Mouse (Mus musculus): Measurements from ENCODE around the gene Ccdc33.
A peak's percentile ranks its signal among the peaks of the same experiment; 100 is the strongest.

Ccdc33 gene

DNA sequence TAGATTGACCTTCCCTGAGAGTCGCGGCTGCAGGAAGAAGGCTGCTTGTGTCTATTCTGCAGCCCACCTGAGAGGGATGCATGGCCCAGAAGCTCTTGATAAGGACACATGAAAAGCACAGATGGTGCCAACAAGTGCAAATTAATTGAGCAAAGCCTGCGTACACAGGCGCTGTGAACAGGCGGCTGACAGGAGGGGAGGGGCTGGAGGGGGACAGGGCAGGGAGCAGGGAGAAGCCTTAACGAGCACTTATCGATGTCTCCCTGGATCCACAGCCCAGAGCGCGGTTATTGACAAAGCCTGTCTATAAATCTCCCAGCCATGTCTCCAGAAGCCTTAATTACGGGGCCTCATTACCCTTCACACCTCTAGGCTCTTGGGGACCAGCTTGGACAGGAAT is 73.8 kb downstream of the Ccdc33 start:
- DNase-seq, result no peak

- no peak for DNase-seq
These were observed 75.1 kb downstream of the Ccdc33 start for GRCm38 (mm10) chr9:58043496-58044017.

DNA sequence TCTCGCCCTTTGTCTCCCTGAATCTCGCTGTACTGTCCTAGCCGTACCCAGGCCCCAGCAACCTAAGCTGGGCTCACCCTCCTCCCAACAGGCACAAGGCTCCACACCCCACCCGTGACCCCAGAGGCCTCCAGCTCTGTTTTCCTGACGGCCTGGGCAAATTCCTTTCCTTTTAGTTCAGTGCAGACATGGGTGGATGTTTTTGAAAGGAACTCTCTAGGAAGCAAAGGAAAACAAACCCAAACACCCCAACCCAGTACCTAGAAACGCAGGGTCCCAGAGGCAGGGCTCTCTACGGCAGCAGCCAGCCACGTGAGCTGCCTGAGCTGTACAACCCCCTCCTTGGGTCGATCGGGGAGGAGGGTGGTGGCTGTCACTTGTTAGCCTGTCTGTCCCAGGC is 76.2 kb downstream of the Ccdc33 start:
- DNase-seq, result no peak

DNA sequence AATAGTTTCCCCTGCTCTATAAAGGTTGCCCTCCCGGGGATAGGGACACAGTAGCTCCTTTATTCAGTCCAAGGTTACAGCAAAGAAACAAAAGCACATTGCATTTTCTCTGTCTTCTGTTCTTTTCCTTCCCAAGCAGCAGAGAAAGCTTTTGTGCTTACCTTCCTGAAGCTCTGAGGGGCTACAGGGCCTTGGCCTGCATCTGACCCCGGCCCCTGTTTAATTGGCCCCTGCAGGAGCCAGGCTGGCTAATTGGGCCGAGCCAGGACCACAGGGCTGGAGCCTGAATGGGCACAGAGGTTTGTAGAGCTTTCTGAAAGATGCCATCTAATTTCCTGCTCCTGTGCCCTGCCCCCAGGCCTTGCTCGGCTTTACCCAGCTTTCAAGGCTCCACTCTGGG is 77.6 kb downstream of the Ccdc33 start:
- DNase-seq, result no peak

GRCm38 (mm10) chr9:58038500-58039168 is 80.0 kb downstream of the Ccdc33 start:
- peak; percentile 57 to 62 for DNase-seq

GRCm38 (mm10) chr9:58036961-58037360 is 81.7 kb downstream of the Ccdc33 start:
- no peak for DNase-seq

DNA sequence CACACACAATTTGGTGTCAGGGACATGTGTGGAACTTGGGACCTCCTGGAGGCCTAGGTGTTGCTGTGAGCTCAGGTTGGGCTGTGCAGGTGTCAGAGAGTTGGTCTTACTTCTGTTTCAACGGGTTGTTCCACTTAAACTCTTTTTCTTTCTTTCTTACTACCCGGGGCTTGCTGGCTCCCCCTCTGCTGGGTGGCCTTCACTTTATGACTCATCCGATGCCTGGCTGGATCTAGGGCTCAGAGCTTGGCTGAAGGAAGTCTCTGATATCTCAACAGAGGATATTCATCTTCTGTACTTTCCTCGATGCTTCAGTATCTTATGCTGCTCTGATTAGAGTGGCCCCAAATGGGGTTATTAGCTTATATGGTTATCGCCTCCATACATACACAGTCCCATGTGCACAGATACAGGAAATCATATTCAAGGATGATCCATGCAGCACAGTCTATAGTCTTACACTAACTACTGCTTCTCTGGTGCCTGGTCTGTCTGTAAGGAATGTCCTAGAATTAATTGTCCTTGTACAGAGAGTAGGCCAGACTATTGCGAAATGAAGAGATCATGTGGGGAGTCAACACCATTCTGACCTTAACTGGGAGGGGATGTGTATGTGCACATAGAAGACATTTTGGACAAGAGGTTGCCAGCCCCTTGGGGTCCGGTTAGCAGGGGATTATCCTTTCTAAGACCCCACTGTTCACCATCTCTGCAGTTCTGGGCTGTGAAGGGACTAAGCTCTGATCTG is 82.5 kb downstream of the Ccdc33 start:
- DNase-seq, result no peak

- DNase-seq, result no peak
These were observed 83.1 kb downstream of the Ccdc33 start for GRCm38 (mm10) chr9:58035519-58035918.

DNA sequence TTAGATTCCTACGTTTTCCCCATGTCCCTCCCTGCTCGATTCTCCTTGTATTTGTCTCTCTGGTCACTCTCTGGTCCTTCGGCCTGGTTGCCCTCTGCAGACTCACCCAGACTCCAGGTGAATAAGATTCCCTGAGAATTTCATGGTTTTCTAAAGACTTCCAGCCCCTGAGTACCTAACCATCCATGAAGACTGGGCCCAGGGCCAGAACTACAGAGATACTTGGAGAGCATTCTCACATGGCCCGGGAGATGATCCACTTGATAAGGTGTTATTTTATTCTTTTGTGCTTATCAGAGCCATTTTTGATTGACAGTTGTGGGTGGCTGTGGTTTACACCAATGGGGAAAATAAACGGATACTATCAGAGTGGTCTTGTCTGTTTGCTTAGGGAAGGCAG is 86.7 kb downstream of the Ccdc33 start:
- DNase-seq, result no peak

GRCm38 (mm10) chr9:58029635-58030034 is 89.0 kb downstream of the Ccdc33 start:
- DNase-seq, result no peak

GRCm38 (mm10) chr9:58028841-58029240 is 89.8 kb downstream of the Ccdc33 start:
- no peak for DNase-seq

DNA sequence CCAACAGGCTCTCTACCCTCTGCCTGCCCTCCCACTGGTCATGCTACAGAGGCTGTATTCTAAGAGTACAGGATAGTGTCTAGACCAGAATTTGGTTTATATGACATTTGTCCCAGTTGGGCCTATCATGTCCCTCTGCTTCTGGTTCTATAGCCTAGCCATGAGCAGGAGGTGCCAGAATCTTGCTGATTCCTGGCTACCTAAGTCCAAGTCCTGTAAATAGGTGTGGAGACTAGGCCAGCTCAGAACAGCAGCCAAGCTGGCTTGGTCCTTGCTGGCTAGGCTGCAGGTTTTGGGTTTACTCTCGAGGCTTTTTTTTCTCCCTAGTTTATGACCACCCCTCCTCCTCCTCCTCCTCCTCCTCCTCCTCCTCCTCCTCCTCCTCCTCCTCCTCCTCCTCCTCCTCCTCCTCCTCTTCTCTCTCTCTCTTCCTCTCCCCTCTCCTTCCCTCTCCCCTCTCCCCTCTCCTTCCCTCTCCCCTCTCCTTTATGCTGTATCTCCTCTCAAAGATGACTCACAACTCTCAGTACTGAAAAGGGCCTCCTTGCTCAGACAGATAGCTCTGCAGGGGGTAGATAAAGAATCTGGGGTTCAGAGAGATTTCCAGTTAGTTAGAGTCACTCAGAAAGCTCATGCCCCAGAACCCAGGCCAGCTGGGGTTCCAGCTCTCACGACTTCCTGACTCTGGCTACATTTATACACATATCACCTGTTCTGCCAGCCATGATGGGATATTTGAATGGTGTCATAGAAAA is 91.0 kb downstream of the Ccdc33 start:
- no peak for DNase-seq

GRCm38 (mm10) chr9:58025995-58026394 is 92.6 kb downstream of the Ccdc33 start:
- no peak for DNase-seq

DNA sequence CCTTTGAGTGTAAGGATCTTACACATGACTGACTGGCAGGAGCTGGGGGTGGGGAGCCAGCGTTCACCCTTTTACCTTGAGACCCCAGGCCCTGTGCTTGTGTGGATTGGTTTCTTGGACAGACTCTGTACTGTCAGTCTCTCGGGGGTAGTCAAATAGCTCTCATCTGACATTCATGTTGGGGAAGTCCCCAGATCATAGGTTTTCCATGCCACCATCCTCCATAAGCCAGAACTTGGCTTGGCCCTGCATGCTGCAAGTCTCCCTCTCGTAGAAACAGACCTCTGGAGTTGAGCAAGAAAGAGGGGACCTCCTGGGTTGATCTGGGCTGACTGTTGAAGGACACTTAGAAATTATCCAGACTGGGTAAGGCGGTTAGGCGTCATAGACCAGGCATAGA is 100.2 kb downstream of the Ccdc33 start:
- DNase-seq, result no peak

GRCm38 (mm10) chr9:58016962-58017361 is 101.7 kb downstream of the Ccdc33 start:
- DNase-seq, result no peak

- no peak for DNase-seq
These were observed 102.8 kb downstream of the Ccdc33 start for GRCm38 (mm10) chr9:58015856-58016255.

GRCm38 (mm10) chr9:58014393-58015160 is 104.0 kb downstream of the Ccdc33 start:
- DNase-seq, result no peak

DNA sequence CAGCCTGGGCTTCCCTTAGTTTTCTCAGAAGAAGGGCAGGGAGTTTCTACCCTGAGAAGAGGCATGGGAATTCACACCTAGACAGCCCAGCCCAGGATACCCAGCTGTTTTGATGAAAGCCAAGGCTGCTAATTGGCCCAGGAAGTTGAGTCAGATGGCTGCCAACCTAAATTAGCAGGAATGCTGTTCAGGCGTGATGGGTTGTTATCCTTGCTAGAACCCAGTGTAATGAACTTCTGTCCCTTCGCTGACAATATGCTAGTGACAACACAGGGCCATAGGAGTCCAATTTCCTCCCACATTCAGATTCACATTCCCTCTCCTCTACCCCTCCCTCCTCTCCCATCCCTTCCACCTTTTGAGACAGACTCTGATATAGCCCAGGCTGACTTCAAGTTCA is 105.7 kb downstream of the Ccdc33 start:
- no peak for DNase-seq

- DNase-seq, result no peak
These were observed 106.1 kb downstream of the Ccdc33 start for GRCm38 (mm10) chr9:58012486-58012885.

GRCm38 (mm10) chr9:58011552-58011951 is 107.1 kb downstream of the Ccdc33 start:
- DNase-seq, result no peak

GRCm38 (mm10) chr9:58011027-58011426 is 107.6 kb downstream of the Ccdc33 start:
- DNase-seq, result no peak

- no peak for DNase-seq
These were observed 109.0 kb downstream of the Ccdc33 start for GRCm38 (mm10) chr9:58009588-58009987.

GRCm38 (mm10) chr9:58009015-58009362 is 109.6 kb downstream of the Ccdc33 start:
- DNase-seq, result no peak

Measured in thymus, postnatal 36 days (tissue).